Mouse (Mus musculus) left cerebral cortex, postnatal 36 days (tissue): ENCODE measurements at regions not wholly inside any gene's neighbourhood (a gene's known extent, or its start where the extent isn't known, plus 50 kb on each side); places are given as distances from the start of the nearest gene placed in this dataset.

Source experiments
- DNase-seq, 2 experiments: peaks; one replicate each; pipeline ENCODE4 v3.0.0; 2021 to 2022; ENCODE audit warnings: low spot score in 2 of 2, mixed read lengths in 1 of 2
- intact Hi-C: fragments of 180-260 bp; cut with DNase I; formaldehyde crosslinking; loops from one replicate; pipeline ENCODE4 v1.15.1; 2025

DNA sequence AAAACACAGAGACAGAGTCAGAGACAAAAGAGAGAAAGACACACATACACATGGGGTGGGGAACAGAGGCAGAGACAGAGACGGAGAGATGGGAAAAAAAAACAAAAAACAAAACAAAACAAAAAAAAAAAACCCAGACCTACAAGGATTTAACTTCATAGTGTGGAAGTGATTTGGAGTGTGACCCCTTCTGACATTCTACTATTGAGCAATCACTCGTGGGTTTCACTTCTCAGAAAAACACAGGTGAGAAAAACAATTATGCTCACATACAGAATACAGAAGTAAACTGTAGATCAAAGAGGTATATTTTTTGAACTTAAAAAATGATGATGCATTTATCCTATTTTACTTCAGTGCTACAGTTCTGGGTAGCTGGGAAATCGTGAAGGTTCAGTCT, 326.7 kb upstream of the Actbl2 start:
- intact Hi-C loops, result no loop called here

DNA sequence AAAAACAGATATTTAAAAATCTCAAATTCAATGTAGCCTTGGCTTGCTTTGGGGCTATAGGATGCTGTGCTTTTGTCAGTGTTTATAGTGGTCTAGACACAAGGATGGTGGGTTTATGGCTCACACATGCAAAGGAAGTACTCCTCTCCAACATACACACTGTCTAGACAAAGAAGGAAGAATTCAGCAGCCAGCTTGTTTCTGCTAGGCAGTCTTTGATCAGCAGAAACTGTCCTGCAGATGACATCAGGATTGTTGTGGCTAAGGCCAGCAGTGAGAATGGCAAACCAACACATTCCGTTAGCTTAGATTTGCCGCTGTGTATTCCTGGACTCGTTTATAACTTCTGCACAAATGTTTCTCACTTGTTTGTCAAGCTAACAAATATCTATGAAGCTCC, 325.9 kb upstream of the Actbl2 start:
- no peak for DNase-seq
- intact Hi-C loops, result no loop called here

More for the DNA sequence above, 326.7 kb upstream of the Actbl2 start:
- DNase-seq, result no peak

DNA sequence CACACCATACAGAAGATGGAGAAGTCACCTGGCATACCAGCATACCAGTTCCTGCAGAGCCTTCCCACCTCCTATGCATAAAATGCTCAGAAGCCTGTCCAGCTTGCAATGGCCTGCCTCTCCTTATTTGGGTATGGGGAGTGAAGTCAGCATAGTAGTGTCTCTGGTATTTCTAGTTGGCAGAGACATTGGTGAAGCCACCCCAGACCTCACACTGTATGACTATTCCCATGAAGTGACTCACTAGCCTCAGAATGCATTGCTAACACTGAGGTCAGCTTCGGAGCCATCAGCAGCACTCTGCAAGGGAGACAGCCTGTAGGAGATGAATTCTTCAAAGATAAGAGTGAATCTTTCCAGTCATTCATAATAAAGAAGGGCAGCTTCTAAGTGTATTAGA, 325.2 kb upstream of the Actbl2 start:
- no peak for DNase-seq
- intact Hi-C loops, result no loop called here

DNA sequence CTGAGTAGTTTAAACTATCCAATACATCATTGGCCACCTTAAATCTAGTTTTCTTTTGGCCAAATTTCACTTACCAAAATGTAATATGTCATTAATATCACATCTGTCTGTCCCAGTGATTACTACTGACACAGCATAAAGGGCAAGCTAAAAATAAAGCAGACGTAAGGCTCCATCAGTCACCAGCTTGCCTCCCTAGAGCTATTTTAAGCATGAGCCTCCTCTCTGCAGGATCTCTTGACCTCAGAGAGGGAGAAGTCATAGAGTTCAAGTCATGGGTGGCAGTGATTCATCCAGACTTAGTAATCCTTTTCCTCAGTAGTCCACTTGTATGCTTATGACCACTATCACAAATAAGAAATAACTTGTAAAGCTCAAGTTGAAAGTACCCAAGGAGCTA, 313.2 kb upstream of the Actbl2 start:
- intact Hi-C loops, result no loop called here
- DNase-seq, result no peak

DNA sequence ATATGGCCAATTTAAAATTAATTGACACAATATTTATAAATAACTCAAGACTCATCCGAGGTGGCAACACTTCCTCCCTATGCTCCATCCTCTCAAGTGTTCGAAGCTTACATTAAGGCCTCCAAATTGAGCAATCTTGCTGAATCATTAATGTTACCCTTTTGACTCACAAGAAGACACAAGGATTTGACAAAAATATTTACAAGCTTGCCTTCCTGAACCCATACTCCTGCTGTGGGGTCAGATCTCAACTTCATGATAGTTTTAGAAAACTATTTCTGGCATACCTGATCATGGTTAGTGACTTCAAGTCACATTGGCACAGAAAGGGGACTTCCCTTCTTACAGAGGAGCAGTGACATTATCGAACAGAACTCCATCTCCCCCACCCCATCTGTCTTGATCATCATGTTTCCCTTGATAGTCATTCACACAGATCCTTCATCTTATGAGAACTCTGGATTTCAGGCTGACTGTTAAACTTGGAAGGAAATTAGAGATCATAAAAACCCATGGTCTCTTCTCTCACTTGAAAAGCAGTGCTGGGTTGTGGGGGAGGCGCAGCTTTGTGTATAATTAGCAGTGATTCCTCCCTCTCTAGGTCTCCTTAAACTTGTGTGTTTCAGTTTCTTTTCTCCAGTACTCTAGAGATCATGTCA, 311.7 kb upstream of the Actbl2 start:
- intact Hi-C loops, result no loop called here
- DNase-seq, result no peak

DNA sequence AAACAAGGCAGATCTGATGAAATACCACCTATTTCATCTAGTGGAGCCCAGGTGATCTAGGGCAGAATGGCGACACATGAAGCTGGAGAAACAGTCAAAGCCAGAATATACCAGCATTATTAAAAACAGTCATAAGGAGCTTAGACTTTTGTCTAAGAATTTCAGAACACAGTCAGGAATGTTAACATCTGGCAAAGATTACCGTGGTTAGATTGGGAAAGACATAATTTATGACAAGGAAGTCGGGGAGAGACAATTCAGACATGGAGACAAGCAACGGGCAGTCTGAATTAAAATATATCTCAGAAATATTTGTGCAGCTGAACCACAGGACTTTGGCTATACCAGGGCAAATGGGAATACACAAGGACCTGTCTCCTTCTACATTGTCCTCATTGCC, 310.8 kb upstream of the Actbl2 start:
- intact Hi-C loops, result no loop called here
- DNase-seq, result no peak

DNA sequence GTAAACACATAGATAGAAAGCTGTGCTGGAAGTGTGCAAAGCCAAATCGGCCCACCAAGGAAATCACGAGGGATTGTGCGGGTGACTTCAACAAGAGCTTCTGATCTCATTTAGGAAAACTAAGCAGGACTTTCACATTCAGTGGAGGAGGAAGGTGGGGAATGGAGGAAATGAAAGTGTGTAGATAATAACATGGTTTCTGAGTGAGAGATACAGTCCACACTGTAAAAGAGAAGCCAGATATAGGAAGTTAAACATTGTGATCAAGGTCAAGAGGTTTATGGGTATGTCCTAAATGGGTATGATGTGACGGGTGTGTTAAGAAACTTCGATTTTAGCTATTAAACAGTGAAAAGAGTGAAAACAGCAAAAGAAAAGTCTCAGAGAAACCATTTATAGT, 310.1 kb upstream of the Actbl2 start:
- intact Hi-C loops, result no loop called here
- DNase-seq, result no peak

DNA sequence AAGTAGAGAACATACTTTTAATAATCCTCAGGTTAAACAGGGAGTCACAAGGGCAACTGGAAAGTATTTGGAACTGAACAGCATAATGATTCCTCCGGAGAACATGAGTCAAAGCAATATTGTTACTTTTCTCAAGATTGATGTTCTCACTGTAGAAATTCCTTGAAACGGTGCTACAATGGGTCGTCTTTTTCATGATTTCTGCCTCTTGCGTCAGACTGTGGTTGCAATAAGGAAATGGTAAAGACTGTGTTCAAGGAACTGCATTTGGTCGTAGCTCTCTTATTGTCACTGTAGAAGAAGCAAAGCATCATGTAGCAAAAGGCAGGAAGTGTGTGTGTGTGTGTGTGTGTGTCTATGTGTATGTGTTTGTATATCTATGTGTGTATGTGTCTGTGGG, 294.6 kb upstream of the Actbl2 start:
- intact Hi-C loops, result no loop called here

DNA sequence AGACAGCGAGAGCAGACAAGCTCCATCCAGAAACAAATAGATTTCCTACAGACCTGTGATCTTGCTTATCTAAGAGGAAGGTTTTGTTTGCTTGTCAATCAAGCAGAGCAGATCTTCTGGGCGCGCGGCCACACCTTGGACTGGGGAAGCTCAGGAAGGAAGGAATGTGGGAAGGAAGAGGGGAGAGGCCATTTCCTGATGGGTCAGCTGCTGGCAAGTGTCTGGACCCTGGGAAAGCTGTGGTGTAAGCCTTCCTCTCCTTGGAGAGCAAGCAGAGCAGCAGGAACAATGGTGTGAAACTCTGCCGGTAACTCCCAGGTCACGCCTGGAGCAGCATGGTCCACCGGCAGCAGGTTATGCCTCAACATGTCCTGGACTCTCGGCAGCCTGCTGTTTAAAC, 287.7 kb upstream of the Actbl2 start:
- no peak for DNase-seq
- intact Hi-C loops, result loop anchor here (5.0 kb wide), 2 partner anchors 340 to 445 kb away; no protein-coding TSS in a partner anchor

More for the DNA sequence above, 294.6 kb upstream of the Actbl2 start:
- no peak for DNase-seq

DNA sequence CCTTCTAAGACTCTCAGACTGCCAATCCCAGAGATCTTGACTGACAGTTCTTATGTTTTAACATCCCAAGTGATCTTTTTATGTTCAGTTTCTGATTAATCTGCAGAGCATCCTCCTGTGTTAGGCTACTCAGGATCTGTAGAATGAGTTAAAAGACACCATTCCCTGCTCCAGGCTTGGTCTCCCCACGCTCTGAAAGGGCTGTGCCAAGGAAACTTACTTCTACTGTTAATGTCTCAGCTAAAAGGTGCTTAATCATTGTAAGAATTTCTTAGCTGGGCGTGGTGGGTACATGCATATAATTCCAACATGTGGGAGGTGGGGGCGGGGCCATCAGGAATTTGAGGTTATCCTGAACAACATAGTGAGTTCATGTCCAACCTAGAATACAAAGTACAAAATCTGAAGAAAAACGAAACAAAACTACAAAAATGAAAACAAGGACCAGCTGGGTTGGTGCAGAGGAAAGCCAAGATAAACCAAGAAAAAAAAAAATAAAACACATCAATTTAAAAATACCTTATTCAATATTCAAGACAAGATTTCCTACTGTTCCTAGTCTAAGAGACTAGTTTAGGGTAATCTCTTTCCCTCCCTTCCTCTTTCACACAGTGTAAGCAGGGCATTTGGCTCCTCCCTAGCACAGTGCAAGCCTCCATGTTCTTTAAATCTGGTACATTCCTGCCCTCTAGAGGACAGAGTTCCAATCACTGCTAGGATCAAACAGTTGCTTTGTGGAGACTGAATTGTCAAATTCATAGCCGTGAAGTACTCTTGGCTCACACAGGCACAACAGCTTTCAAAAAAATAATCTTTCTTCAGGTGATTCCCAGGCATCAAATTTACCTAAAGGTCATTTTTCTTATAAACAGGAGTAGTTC, 286.9 kb upstream of the Actbl2 start:
- DNase-seq, result peak; percentile 39 to 57
- intact Hi-C loops, result loop anchor here (1.0 to 5.0 kb wide), 3 partner anchors 341 to 577 kb away; no protein-coding TSS in a partner anchor

DNA sequence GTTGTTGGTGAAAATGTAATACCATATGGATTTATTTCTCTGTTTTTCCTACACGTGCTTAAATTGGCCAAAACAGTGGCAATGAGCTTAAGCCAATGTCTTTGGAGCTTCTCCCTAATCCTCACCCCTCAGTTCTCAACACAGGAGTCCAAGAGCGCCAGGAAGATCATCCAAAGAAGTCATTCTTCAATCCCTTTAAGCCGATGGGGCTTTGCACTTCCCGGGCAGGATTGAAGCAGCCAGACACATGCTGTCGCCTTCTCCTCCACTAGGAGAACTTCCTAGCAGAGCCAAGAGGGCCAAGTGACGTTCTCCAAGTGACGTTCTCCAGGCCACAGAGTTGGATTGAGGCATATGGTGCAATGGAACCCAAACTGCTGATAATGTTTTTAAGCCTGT, 286.3 kb upstream of the Actbl2 start:
- intact Hi-C loops, result loop anchor here (1.0 to 5.0 kb wide), 3 partner anchors 341 to 577 kb away; no protein-coding TSS in a partner anchor
- no peak for DNase-seq

DNA sequence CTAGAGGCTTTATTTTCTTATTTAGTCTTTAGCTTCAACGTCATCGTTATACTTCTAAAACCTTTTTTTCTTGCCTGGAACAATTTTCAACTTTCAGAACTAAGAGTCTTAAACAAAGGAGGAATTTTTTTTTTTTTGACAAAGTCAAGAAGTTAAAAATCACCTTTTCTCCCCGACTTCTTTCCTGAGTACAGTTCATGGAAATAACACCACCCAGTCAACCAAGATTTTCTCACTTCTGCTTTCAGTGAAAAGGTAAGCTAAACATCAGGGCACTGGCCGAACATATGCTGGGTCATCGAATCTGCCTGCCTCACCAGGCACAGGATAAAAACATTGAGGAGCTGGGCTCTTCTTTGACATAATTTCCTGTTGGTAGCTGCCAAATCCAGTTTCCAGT, 277.4 kb upstream of the Actbl2 start:
- DNase-seq, result no peak
- intact Hi-C loops, result no loop called here

DNA sequence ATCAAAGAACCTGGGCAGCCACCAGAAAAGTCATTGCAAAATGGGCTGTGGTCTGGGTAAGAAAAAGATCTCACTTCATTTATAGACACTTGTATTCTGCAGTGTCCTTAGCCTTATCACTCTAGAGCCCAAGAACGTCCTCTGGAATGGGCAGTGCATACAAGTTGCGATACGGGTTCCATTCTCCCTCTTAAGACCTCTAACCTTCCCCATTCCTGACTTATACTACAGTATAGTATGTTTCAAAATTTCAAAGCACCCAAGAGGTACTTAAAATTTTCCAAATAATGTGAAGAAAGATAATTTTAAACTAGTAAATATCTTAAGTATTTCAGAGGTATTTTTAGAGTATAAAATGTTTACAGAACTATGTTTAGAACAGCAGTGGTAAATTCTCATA, 276.8 kb upstream of the Actbl2 start:
- intact Hi-C loops, result no loop called here
- no peak for DNase-seq

DNA sequence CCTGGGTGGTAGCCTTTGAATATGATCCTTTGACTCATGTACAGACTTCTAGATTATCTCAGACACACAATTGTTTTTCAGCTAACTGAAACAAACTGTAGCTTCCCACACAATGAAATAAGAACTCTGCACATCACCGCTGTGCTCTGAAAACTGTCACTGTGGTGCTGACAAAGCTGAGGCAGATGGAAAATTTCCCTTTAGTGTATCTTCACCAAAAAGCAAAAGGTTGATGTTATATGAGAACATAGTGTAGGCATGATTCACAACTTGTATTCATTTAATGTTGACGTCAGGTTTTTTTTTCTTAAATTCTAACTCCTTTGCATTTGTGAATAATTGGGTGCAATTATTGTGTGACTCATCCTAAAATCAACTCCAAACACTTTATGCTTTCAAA, 264.1 kb upstream of the Actbl2 start:
- no peak for DNase-seq
- intact Hi-C loops, result loop anchor here (5.0 kb wide), 2 partner anchors 52 to 107 kb away; no protein-coding TSS in a partner anchor

DNA sequence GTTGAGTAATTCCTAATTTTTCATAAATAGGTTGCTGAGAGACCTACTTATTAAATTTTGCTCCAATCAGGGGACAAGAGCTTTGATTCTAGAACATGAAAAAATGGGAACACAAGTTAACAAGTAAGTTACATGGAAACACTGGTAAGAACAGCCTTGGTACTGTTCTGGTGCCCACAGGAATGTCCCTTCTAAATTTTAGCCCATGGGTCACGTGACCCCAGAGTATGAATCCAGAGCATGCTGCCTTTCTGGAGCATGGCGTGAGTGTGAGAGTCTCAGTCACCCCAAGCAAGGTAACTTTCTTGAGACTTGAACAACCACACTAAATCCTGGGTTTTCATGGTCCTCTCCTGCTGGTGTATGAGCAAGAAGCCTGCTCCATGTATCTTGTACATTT, 263.7 kb upstream of the Actbl2 start:
- intact Hi-C loops, result loop anchor here (5.0 kb wide), 2 partner anchors 51 to 106 kb away; no protein-coding TSS in a partner anchor
- no peak for DNase-seq

DNA sequence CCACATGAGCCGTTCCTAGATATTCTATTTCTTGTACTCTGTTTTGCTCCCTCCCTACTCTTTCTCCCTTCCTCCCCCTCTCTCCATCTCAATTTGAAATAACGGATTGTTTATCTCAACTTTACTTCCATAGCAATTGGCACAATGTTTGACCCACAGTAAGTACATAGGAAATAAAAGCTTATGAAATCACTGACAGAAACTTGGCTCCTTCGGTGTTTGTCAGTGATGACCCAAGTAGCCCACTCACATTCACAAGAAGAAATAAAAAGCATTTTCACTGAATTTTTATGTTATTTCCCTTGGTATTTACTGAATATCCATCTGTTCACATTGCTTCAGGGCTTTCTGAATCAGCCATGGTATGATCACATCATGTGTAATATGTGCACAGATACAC, 260.2 kb upstream of the Actbl2 start:
- no peak for DNase-seq
- intact Hi-C loops, result loop anchor here (5.0 kb wide), 2 partner anchors 48 to 103 kb away; no protein-coding TSS in a partner anchor

DNA sequence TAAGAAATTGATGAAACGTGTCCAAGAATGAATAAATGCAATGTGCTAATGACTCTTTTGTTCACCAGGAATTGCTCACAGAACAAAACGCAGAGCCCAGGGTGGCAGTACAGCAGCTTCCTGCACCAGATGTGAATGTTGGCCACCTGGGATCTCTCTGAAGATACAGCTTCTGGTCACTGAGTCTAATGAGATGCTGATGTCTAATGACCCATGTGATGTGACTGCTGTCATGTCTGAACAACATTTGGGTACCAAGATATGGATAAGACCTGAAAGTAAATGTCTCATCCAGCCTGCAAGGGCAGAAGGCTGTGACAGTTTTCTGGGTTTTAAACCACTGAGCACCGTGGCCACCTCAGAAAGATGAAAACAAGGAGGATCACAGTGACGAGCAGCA, 252.1 kb upstream of the Actbl2 start:
- DNase-seq, result no peak

DNA sequence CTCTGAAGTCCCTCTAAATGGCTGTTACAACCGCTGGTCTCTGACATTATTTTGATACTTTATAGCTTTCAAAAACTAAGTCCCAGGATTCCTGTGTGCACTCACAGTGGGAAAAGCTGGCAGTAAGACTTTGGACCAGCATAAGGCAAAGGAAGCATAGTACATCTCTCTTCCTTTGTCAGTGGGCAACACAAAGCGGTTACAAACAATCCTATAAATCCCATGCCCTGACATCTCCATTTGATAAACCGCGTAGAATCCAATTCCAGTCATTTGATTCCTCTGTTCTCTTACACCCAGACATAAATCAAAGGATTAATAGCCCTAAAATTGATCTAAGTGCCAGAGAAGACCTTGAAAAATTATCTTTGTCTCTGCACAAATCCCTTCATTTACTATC, 240.7 kb upstream of the Actbl2 start:
- DNase-seq, result no peak
- intact Hi-C loops, result no loop called here

More for the DNA sequence above, 252.1 kb upstream of the Actbl2 start:
- intact Hi-C loops, result no loop called here

DNA sequence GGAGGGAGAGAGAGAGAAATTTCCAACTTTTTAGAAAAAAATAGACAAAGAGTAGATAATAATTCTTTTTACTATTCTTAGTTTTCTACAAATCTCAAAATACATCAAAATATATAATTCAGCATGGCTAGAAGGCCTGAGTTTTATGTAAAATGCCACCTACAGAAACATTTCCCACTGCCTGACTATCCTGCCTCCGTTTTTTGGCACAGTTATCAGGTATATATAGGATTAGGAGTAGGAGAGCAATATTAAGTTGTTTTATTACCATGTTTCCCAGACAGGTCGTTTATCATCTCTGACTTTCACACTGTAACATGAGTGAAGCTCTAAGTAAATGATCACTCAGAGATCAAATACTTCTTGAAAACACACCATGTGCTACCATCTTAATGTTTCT, 224.7 kb upstream of the Actbl2 start:
- DNase-seq, result no peak
- intact Hi-C loops, result no loop called here

DNA sequence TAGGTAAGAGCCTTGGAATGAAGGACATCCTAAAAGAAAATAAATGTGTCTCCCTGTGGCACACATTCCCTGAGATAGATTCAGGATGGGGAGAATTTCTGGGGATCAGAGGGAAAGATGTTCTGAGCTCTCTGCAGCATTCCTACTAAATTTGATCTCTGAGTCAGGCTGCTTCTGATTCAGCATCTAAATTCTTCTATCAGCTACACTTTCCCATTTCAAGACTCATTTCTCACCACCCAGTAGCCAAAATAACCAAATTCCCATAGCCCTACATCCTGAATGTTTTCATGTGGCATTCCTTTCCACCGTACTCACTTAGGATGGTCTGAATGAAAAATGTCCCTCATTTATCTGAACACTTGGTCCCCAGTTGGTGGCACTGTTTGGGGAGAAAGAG, 223.2 kb upstream of the Actbl2 start:
- intact Hi-C loops, result no loop called here
- no peak for DNase-seq

DNA sequence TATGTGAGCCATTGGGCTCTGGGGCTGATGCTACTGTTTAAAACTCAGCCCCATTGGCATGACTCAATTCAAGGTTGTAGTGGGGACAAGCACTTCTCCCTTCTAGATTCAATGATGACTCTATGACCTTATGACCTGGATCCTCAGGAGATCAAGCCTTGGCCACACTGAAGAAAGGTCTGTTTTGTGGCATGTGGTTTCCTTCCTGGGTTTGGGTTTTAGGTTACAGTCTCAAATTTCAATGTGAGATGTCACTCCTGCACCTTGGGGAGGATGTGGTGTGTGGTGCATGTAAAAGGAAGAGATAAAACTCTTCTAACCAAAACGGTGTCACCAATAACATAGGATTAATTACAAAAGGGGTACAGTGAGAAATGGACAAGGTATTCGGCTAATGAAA, 211.2 kb upstream of the Actbl2 start:
- DNase-seq, result no peak
- intact Hi-C loops, result loop anchor here (2.0 to 10.0 kb wide), 3 partner anchors 51 to 649 kb away; partner anchors contain the start of gene Plk2
